Mouse (Mus musculus) gastrocnemius, postnatal 36 days (tissue): ENCODE measurements around the gene Gm9936. TPM values are rescaled to one million over a fixed set of nuclear protein-coding genes. Genes with fewer than 3 reads are reported as not detected.
"Not testable (repeated sequence)": the region's sequence is repeated elsewhere in the genome, so short reads cannot be mapped to it uniquely, and the experiment has no call there.

Experiments
- DNase-seq, 2 experiments: peaks; one replicate each; pipeline ENCODE4 v3.0.0; 2022
- intact Hi-C: fragments of 180-260 bp; cut with DNase I; formaldehyde crosslinking; loops from one replicate; pipeline ENCODE4 v1.15.1; 2025
- total RNA-seq, 2 experiments: library from RNA; stranded (reverse); gene quantifications; 2 replicates each; pipeline ENCODE4 v1.2.3; 2021

The Gm9936 gene
- total RNA-seq, 2 experiments from 2014 or later = not detected

DNA sequence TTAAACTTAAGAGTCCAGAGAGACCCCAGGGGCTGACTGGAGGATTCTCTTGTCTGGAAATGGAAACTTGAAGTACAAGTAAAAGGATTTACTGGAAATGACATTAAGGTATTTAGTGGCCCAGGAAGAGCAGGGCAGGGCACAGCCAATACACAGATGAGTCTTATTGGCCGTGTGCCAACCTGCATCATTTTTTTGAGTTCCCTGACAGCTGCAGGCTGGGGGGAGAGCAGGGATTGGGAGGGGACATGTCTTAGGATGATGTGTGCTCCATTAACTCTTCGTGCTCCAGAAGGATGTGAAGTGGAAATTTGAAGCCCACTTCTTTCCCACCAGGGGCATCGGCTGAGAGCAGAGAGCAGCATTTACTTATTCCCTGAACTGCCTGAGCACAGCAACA lies 16.3 kb downstream of the Gm9936 start:
- DNase-seq, intact Hi-C loops: not testable (repeated sequence)

DNA sequence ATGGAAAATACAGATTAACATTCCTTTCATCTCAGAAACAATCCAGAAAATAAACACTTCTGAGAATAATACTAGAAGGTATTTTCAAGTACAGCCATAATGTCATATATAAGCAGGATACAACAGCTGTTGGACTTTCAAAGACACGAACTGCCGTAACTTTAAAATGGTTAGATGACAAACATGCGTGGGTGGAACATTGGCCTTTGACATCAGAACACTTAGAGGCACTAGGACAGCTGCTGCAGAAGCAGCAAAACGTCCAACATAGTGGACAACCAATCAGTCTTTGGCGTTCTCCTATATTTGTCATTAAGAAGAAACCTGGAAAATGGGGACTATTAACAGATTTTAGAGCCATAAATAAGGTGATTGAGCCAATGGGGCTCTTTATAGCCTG lies 18.0 kb downstream of the Gm9936 start:
- DNase-seq, intact Hi-C loops: not testable (repeated sequence)

DNA sequence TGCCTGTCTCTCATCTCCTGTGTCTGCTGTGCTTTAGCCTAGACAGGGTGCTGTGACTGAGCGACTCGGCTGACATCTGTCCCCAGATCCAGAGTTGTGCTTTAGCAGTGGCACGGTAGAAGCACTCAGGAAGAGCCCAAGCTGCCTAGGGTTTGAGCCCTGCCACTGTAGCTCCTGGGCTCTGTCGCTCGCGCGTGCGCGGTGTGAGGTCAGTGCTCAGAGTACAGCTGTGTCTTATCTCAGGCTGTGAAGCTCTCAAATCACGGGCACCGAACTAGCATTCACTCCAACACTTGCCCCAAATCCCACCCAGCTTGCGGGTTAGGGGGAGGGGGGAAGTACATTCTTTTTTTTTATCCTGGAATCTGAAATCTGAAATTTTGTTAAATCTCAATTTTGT lies 21.6 kb downstream of the Gm9936 start:
- no peak for DNase-seq
- intact Hi-C loops = no loop called here

DNA sequence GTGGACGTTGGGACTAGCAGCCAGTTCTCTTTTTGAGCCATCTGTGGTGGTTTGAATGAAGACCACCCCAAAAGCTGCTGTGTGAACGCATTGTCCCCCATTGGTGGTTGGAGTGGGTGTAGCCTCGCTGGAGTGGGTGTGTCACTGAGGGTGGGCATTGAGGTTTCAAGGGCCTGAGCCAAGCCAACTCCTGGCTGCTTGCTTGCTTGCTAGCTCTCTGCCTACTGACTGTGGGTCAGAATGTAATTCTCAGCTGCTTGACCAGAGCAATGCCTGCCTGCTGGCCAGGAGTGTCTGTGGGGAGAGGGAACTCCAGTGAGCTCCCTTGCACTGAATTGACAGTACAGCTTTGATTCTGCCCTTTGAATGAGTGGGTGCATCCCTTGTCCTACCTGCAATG lies 28.7 kb downstream of the Gm9936 start:
- DNase-seq = no peak
- intact Hi-C loops = no loop called here

DNA sequence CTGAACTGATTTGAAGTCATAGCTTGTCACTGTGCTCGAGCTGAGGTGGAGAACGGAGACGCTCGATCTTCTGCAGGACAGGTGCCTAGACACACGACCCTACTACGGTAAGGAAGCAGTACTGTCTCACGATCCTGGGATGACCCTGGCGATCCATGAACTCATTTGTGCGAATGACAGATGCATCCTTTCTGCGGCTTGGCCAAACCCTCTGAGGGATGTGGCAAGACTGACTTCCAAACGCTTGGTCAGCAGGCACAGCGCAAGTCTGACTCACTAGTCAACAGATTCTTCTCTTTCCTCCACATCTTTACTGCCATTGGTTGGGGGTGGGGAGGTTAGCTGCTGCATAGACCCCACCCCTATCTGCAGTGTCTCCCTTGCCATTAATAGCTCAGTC lies 31.1 kb downstream of the Gm9936 start:
- DNase-seq = no peak
- intact Hi-C loops = no loop called here

DNA sequence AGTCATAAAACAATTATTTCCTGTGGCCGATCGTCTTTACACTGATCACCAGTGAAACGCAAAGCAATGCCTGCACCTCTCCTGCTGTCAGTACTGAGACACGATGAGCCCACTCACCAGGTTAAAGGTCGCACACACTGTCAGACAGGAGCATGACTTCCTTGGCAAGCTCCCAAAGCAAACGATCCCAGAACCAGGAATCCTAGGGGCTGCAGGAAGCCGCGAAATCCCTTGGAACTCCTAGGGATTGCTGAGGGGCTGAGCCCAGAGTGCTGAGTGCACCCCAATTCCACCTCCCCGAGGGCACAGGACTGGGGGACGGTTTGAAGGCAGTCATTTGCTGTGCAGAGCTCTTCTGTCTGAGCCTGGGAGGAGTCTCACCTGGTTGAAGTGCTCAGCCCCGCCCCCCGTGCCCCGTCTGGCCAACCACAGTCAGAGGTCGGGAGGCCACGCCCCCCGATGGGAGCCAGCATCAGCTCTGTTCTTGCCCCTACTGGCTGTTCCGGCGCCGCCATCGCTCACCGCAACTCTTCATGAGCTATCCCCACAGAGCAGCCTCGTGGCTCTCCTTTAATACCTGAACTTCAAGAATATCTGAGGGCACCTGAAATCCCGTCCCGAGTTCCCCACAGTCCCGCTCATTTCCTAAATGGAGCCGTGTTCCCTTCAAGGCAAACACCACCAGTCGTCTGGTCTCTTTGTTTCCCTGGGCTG lies 32.3 kb downstream of the Gm9936 start:
- intact Hi-C loops = no loop called here
- DNase-seq = no peak

DNA sequence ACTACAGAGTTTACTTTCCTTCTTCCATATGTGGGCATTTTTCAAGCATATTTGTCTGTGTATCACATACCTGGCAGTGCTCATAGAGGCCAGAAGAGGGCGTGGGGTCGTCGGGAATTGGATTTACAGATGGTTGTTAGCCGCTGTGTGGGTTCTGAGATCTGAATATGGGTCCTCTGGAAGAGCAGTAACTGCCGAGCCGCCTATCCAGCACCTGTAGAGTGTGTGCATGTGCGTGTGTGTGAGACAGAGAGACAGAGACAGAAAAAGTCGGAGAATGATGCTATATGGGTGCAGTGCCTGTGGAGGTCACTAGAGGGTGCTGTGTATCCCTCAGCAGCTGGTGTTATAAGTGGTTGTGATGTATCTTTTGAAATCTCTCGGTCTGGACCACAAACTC lies 34.3 kb downstream of the Gm9936 start:
- DNase-seq = peak in 1 of 2 experiments; percentile 33
- intact Hi-C loops = no loop called here

DNA sequence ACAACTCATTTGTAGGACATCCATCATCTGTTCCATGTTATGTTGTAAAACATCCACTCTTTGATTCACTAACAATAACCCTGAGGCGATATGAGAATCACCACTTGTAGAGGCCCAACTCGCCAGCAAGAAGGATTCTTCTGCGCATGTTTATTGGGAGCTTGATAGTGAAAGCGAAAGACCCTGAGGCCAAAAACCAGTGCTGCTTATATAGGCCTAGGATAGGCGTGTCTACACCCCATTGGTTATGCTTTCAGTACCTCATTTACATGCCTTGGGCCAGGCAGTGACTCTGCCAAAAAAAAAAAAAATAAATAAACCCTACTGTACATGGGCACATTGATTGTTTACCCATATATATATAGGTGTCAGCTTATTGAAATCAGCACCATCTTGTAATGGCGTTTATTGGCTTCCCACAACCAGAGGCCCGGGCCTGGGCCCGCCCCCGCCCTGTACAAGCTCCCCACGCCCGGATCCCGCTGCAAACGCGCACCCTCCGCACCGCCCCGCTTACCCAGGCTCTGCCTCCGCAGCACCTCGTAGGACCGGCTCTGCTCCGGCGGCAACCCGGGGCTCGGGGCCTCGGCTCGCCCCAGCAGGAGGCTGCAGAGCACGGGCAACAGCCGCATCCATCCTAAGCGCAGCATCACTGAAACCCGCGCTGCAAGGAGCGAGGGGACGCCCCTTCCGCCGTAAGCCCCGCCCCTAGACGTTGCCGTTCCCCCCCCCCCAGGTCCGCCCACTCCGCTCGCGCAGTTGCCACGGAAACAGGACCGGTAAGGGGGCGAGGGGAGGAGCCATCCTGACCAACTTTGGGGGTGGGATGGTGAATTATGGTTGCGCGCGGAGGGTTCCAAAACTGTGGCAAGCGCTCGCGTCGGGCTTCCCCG lies 35.4 kb downstream of the Gm9936 start, which contains the start of gene 1500011B03Rik:
Gene 1500011B03Rik (minus strand): TSS at position 673 of the 893 bp plus-strand sequence.
- intact Hi-C loops = no loop called here
- DNase-seq = peak; percentile 36 to 45

DNA sequence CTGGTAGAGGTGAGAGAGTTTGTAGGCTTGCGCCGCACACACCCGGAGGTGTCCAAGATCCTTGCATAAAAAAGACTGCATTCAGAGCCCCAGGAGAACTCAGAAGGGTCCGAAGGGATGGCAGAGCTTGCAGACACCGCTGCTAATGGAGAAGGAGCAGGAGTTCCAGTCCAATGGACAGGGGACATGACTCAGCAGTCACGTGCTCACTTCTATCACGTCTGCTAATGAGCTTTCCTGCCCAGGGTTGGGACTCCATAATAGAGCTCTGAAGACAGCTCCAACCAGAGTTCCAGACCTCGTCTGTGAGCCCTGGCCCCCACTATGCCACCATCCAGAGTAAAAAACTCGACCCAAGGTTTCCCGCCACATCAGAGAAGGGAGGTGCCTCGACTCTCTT lies 40.4 kb downstream of the Gm9936 start:
- no peak for DNase-seq
- intact Hi-C loops = no loop called here

DNA sequence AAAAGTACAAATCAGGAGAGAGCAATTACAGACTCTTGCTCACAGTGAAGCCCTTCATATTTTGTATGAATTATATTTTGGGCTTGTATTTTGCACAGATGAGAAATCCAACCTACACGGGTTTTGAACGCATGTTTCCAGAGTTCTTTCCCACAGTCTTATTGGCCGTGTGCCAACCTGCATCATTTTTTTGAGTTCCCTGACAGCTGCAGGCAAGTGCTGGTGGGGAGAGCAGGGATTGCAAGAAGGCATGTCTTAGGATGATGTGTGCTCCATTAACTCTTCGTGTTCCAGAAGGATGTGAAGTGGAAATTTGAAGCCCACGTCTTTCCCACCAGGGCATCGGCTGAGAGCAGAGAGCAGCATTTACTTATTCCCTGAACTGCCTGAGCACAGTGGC lies 41.9 kb downstream of the Gm9936 start:
- intact Hi-C loops = no loop called here
- DNase-seq = no peak

DNA sequence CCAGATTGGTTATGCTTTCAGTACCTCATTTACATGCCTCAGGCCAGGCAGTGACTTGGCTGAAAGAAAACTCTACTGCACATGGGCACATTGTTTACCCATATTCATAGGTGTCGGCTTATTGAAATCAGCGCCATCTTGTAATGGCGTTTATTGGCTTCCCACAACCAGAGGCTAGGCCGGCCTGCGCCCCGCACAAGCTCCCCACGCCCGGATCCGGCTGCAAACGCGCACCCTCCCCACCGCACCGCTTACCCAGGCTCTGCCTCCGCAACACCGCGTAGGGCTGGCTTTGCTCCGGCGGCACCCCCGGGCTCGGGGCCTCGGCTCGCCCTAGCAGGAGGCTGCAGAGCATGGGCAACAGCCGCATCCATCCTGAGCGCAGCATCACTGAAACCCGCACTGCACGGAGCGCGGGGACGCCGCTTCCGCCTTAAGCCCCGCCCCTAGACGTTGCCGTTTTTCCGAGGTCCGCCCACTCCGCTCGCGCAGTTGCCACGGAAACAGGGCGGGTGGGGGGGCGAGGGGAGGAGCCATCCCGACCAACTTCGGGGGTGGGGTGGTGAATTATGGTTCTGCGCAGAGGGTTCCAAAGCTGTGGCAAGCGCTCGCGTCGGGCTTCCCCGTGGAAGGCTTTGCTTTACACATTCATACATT lies 44.8 kb downstream of the Gm9936 start:
- intact Hi-C loops = no loop called here
- DNase-seq = peak; percentile 66 to 72

DNA sequence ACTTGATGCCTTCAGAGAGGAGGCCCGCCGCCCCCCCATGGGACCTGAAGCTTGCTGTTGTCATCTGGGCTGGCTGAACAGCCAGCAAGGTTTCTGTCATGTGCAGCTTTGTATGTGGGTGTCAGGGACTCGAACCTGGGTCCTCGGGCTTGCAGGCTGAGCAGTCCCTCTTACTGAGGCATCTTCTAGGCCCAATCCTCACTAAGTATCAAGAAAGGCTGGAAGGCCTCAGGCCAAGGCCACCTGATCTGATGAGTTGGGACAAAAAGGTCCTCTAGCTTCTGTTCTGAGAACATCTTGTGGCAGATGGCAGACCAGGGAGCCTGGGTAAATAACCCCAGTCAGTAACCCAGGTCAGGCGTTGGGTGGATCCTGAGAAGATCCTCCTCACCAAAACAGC lies 48.7 kb downstream of the Gm9936 start:
- no peak for DNase-seq
- intact Hi-C loops = no loop called here

DNA sequence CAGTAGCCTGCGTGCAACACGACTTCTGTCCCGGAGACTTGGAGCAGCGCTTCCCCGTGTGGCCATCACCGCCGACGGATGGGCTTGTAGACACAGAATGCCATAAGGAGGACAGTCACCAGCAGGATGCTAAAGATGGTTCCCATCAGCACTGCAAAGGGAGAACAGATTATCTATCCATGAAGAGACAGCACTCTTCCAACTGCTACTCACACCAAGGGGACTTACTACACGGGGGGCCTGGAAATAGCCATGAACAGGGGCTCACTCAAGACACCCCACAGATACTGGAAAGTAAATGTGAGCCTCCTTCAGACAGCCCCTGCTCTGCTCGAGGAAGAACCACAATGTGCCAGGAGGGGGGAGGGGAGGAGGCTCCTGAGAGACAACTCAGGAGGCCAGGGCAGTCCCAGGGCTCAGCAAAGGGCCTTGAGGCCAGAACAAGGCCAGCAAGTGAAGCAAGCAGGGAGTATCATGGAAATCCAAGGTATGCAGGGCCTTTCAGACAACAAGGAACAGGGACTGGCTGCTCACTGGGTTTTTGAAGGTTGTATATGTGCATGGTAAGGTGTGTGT lies 49.2 kb downstream of the Gm9936 start:
- intact Hi-C loops = no loop called here
- no peak for DNase-seq

DNA sequence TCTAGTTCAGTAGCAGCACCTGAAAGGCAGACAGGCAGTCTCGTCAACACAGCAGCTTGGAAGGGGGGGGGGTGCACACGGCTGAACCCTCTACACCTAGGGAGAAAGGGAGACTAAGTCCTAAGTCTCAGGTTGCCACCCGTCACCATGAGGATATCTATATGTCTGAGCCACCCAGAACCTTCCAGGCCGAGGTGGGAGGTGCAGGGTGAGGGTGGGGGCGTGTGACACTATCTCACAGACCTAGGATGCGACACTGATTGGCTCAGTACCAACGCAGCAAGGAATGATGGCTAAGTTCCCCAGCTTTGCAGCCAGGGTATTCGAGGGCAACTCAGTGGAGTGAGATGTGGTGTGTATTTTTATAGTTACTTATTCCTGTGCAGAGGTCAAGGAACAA lies 50.1 kb downstream of the Gm9936 start:
- intact Hi-C loops = no loop called here
- no peak for DNase-seq

DNA sequence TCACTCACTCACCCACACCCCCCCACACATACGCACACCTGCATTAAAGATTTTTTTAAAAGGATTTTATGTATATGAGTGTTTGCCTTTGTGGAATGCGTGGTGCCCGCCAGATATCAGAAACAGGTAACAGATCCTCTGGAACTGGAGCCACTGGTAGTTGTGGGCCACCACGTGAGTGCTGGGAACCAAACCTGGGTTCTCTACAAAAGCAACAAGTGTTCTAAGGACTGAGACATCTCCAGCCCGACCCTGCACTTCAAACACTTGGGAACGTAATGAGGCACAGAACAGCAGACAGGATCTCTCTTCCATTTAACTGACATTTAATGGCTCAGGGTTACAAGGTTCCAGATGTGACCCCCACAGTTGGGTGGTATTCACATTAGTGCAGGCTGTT lies 50.6 kb downstream of the Gm9936 start:
- DNase-seq = no peak
- intact Hi-C loops = no loop called here

DNA sequence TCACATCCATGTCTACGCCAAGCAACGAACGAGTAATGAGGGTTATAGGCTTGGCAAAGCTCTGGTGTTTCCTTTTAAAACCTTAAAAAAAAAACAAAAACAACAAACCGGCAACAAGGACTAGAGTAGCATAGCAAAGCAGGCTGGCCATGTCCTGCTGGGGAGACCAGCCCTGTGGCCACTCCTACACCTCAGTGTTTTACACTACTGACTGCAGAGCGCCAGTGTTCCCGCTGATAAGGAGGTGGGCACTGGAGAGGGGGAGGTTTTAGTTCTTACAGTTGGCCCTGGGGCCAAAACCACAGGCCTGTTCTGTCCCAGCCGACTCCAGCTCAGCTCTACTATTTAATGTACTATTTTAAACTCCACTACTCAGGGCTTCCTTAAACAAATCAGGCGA lies 51.0 kb downstream of the Gm9936 start:
- intact Hi-C loops = no loop called here
- no peak for DNase-seq

DNA sequence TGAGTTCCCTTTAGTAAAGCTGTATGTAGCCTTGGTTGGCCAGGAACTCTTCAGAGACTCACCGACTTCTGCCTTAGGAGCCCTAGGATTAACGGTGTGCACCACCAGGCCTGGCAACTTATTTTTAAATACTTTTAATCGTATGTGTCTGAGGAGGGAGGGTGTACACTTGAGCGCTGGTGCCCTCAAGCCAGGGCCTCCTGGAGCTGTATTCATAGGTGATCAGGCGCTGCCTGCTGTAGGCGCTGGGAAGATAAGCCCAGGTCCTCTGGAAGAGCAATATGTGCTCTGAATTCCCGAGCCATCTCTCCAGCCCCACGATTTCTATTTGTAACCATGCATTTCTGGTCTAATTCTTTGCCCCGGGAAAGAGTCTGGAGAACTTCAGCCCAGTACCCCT lies 51.4 kb downstream of the Gm9936 start:
- DNase-seq = no peak
- intact Hi-C loops = no loop called here

DNA sequence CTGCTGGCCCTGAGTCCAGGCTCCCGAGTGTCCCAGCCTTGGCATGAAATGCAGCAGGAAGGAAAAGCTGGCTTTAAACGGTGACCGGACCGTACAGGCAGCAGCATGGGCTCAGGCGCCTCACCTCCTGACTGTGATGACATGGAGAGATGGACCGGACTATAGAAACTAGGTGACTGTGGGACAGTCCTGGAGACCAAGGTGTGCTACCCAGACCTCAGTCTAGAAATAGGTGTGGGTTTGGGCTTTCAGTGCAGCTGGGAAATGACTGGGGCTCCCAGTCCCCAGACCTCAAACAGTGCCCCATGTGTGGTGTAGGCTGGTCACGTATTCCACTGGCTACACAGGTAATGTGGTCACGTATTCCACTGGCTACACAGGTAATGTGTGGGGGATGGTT lies 51.8 kb downstream of the Gm9936 start:
- intact Hi-C loops = no loop called here
- no peak for DNase-seq
